Mouse (Mus musculus) adrenal gland, adult 10 weeks (tissue): ENCODE measurements around the gene Fbxl4. TPM values are rescaled to one million over a fixed set of nuclear protein-coding genes. Genes with fewer than 3 reads are reported as not detected.

Experiments used
- polyA plus RNA-seq: library from polyadenylated mRNA; stranded (reverse); fragments of 350-450 nt; fragmentation: Illumina TruSeq; extraction: RNeasy Lipid Tissue Mini Kit (QIAGEN cat#74804); gene quantifications from one replicate; pipeline ENCODE4 v1.2.3, GENCODE M21; 2014; ENCODE audit warnings: low read depth, low replicate concordance

Fbxl4 gene
- 34.3 TPM for polyA plus RNA-seq

GRCm38 (mm10) chr4:22357266-22357930, at the start of gene Fbxl4:
Gene Fbxl4, plus strand, starts transcription at chr4:22357543.

Other genes with a start within 250 kb of the Fbxl4 start
- gene Pou3f2, start 130.8 kb downstream of the Fbxl4 start, polyA plus RNA-seq, result not detected